Mouse (Mus musculus): ENCODE data around the gene Suclg2.

DNA sequence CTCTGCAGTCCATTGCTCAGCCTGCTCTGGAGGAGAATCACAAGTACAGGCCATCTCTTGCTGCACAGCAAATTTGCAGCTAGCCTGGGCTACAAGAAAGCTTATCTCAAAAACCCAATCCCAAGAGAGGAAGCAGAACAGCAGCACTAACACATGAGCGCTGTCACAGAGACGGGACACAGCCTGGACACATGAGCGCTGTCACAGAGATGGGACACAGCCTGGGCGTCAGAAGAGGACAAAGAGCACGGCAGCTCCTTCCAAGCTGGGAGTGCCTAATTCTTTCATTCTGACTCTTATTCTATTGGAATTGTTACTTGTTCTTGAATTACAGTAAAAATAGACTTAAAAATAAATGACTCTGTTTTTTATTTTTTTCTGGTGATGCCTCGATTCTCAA is 126.2 kb downstream of the Suclg2 start:
- TF ChIP-seq CTCF (IDR thresholded peaks at IDR 0.05; ENCODE audit: low read depth) (no peak), EP300 (IDR thresholded peaks at IDR 0.05; ENCODE audit: low read depth) (no peak)

Measured in heart, postnatal 0 days (tissue).